Mouse (Mus musculus): ENCODE results near the gene Eif4b.

GRCm38 (mm10) chr15:102107689-102108573 is 34.4 kb downstream of the Eif4b start:
- peak; percentile 88 for TF ChIP-seq CTCF (conservative IDR thresholded peaks at IDR 0.05; ENCODE audit: low read length)
- no peak for TF ChIP-seq NANOG (IDR thresholded peaks at IDR 0.05; ENCODE audit: borderline replicate concordance, low read length)
- TF ChIP-seq POU5F1 (IDR thresholded peaks at IDR 0.05; ENCODE audit: borderline replicate concordance, low read length): no peak

Data from E14TG2a.4 (cell line).